Mouse (Mus musculus) ES-Bruce4 (cell line): Measurements from ENCODE around the gene Dnaja3.

Source experiments
- CTCF ChIP-seq: IDR thresholded peaks from one replicate; pipeline ENCODE4 v1.8.1; 2011; ENCODE audit warnings: low read depth, low read length
- EP300 ChIP-seq: IDR thresholded peaks from 2 replicates; pipeline ENCODE4 v1.6.1; 2011; ENCODE audit warnings: low read depth, low read length; ENCODE audit not compliant: insufficient read depth
- POLR2A ChIP-seq: IDR thresholded peaks from one replicate; pipeline ENCODE4 v1.8.1; 2011; ENCODE audit warnings: low read length; ENCODE audit not compliant: insufficient read depth

- TF ChIP-seq EP300 (no peak), CTCF (no peak), POLR2A (no peak)
Measured at GRCm38 (mm10) chr16:4641119-4641838, 1.5 kb downstream of the Dnaja3 start.
